Mouse (Mus musculus): ENCODE measurements around the gene D330045A20Rik.

DNA sequence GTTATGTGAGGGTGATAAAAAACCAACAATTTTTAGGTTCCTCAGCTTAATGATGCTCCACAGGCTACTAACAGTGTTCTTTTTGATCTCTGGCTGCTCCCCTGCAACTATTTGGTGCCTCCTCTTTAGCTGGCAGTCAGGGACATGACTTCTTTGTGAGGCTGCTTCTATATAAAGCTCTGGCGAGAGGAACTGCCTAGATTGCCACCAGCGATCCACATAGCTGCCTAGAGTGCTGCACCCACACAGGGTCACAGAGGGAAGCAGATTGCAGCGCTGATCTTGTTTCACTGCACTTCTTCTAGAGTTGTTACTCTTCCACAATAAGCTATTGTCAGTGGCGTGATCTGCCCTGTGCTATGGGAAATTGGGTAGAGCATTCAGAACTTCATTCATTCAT is 103.4 kb downstream of the D330045A20Rik start:
- no peak for TF ChIP-seq CTCF (IDR thresholded peaks at IDR 0.05 in 2 of 3, conservative IDR thresholded peaks at IDR 0.05 in 1 of 3; ENCODE audit: control insufficient read depth in 1 of 3, insufficient read depth in 1 of 3, low read depth in 2 of 3, low read length in 3 of 3, poor library complexity in 1 of 3, severe bottlenecking in 1 of 3)
- TF ChIP-seq ZKSCAN1 (IDR thresholded peaks at IDR 0.05; ENCODE audit: low read depth, low read length) = no peak
- TF ChIP-seq GATA1 (IDR thresholded peaks at IDR 0.05; ENCODE audit: low read depth, low read length) = no peak
- no peak for TF ChIP-seq NELFE (IDR thresholded peaks at IDR 0.05; ENCODE audit: low read depth, low read length)
- no peak for TF ChIP-seq POLR2AphosphoS5 (IDR thresholded peaks at IDR 0.05; ENCODE audit: borderline replicate concordance, low read depth, low read length)
- no peak for TF ChIP-seq ETS1 (IDR thresholded peaks at IDR 0.05; ENCODE audit: low read depth, low read length)
- TF ChIP-seq TCF12 (IDR thresholded peaks at IDR 0.05; ENCODE audit: low read depth, low read length) = no peak
- no peak for TF ChIP-seq MYC (IDR thresholded peaks at IDR 0.05; ENCODE audit: low read depth, low read length)
- TF ChIP-seq CHD1 (IDR thresholded peaks at IDR 0.05; ENCODE audit: low read depth, low read length) = no peak
- no peak for TF ChIP-seq MAX (IDR thresholded peaks at IDR 0.05; ENCODE audit: low read length)
- no peak for TF ChIP-seq ELF1 (IDR thresholded peaks at IDR 0.05; ENCODE audit: low read depth, low read length)
- TF ChIP-seq E2F4 (IDR thresholded peaks at IDR 0.05; ENCODE audit: borderline replicate concordance, low read depth, low read length) = no peak

Data from MEL (cell line).